Comparison of ENCODE assay signal across 18 mouse cellular contexts in genomic region chr12:90735447-90735846, GRCm38 (mm10). TPM values are rescaled to one million over a fixed set of nuclear protein-coding genes. Genes with fewer than 3 reads are reported as not detected.
"Had no signal": no experiment of that assay in that cellular context is flagged by ENCODE, and none has a peak within 500 bp of the region (broad histone marks: within the 10 kb centered on the region; RNA-seq: fewer than 3 reads in every experiment).

No protein-coding gene starts in this region.

- H3K9me3 ChIP-seq: limb, embryonic 12.5 days; liver, embryonic 13.5 days; midbrain, embryonic 13.5 days; neural tube, embryonic 15.5 days; stomach, embryonic 15.5 days had no signal

- DNase-seq: kidney, adult 11 months; kidney, adult 9 months; kidney, postnatal 36 days; liver; liver, embryonic 13.5 days; liver, postnatal 0 days; lung, postnatal 10 days; right cerebral cortex, postnatal 14 days; thymus, adult 2 months; thymus, postnatal 25 days had no signal

- H3K36me3 ChIP-seq: limb, embryonic 12.5 days; liver, embryonic 13.5 days; midbrain, embryonic 13.5 days; neural tube, embryonic 15.5 days; stomach, embryonic 15.5 days had no signal

- ATAC-seq: liver, postnatal 0 days; midbrain, embryonic 13.5 days had no signal

- H3K4me1 ChIP-seq: liver, embryonic 13.5 days; neural tube, embryonic 15.5 days; stomach, embryonic 15.5 days had no signal

- H3K4me2 ChIP-seq: limb, embryonic 12.5 days; liver, embryonic 13.5 days; midbrain, embryonic 13.5 days; neural tube, embryonic 15.5 days; stomach, embryonic 15.5 days had no signal

- H3K9ac ChIP-seq: limb, embryonic 12.5 days; liver, embryonic 13.5 days; liver, postnatal 0 days; midbrain, embryonic 13.5 days; neural tube, embryonic 15.5 days; stomach, embryonic 15.5 days had no signal

- H3K27me3 ChIP-seq: liver, embryonic 13.5 days; neural tube, embryonic 15.5 days; stomach, embryonic 15.5 days had no signal

- H3K4me3 ChIP-seq: limb, embryonic 12.5 days; liver, embryonic 13.5 days; midbrain, embryonic 13.5 days; myocyte; neural tube, embryonic 15.5 days; stomach, embryonic 15.5 days had no signal

- H3K27ac ChIP-seq: kidney, postnatal 0 days; limb, embryonic 12.5 days; liver, embryonic 13.5 days; macrophage; midbrain, embryonic 13.5 days; neural tube, embryonic 15.5 days; stomach, embryonic 15.5 days had no signal

RNA-seq across cellular contexts. Expression of gene Dio2, which starts 2.8 kb away (rescaled TPM):
- polyA plus RNA-seq: spleen, adult 2 months had no signal
